Mouse (Mus musculus) cerebellum, adult 2 months (tissue): Measurements from ENCODE around the gene Rpp25l. TPM values are rescaled to one million over a fixed set of nuclear protein-coding genes. Genes with fewer than 3 reads are reported as not detected.

Experiments
- DNase-seq, 2 experiments: peaks; one replicate each; pipeline ENCODE4 v3.0.0; 2021
- H3K27ac ChIP-seq: fragments of 200-500 bp; 2 replicates; pipeline ENCODE4 v1.5.1; 2012; ENCODE audit warnings: low read length, control low read depth, inconsistent platforms; ENCODE audit not compliant: insufficient read depth
- H3K27me3 ChIP-seq: fragments of 200-500 bp; 2 replicates; pipeline ENCODE4 v1.6.1; 2012; ENCODE audit warnings: inconsistent platforms, mild to moderate bottlenecking, low read length, moderate library complexity; ENCODE audit not compliant: control insufficient read depth, insufficient read depth
- H3K4me1 ChIP-seq: fragments of 200-500 bp; 2 replicates; pipeline ENCODE4 v1.6.1; 2011; ENCODE audit warnings: low read length; ENCODE audit not compliant: control insufficient read depth, insufficient read depth
- H3K4me3 ChIP-seq: fragments of 200-500 bp; replicated peaks from 2 replicates; pipeline ENCODE3; 2011; ENCODE audit warnings: mild to moderate bottlenecking, low read depth, low read length, control low read depth; ENCODE audit not compliant: insufficient read depth
- CTCF ChIP-seq: fragments of 200-500 bp; IDR thresholded peaks from 2 replicates; pipeline ENCODE4 v1.5.1; 2011; ENCODE audit warnings: low read depth, mild to moderate bottlenecking, control low read depth, low read length, moderate library complexity, borderline replicate concordance; ENCODE audit not compliant: insufficient read depth
- POLR2A ChIP-seq: fragments of 200-500 bp; IDR thresholded peaks from 2 replicates; pipeline ENCODE4 v1.6.1; 2011; ENCODE audit warnings: low read length, control low read depth, borderline replicate concordance; ENCODE audit not compliant: insufficient read depth
- WGBS: fragments of 180-500 bp; shearing (Covaris S2); methylation state at CpG from one replicate; pipeline ENCODE4 v1.1.7; 2018; 5-methylcytosine and 5-hydroxymethylcytosine counted together
- polyA plus RNA-seq: library from polyadenylated mRNA; depleted of rRNA; stranded (reverse); fragments of >200 nt; gene quantifications from 2 replicates; pipeline ENCODE4 v1.2.3, GENCODE M21; 2012

The Rpp25l gene
- polyA plus RNA-seq, 1 experiment = 43.3 TPM

- H3K27me3 ChIP-seq = peaks cover 4% of the 10 kb centered on the region; the same call in 1 of the 2 replicates
- 2% methylated on average over 50 of the region's 50 CpGs for WGBS
- H3K4me1 ChIP-seq = 0 out of 2 replicates have a peak, but pooled peaks cover 3% of the 10 kb centered on the region
- no peak for DNase-seq
- no peak within 1 kb of the TSS for H3K27ac ChIP-seq
- H3K4me3 ChIP-seq = peak within 1 kb of the TSS; percentile 1
- TF ChIP-seq CTCF (no peak), POLR2A (no peak)
These were observed 17.9 kb upstream of the Rpp25l start, which contains the start of gene Arid3c for GRCm38 (mm10) chr4:41731052-41731765. Gene Arid3c, minus strand, starts transcription at chr4:41731142.

GRCm38 (mm10) chr4:41726826-41727621, 13.7 kb upstream of the Rpp25l start:
- no peak overlapping the region for H3K4me3 ChIP-seq
- no peak for TF ChIP-seq CTCF
- TF ChIP-seq POLR2A = no peak
- DNase-seq = no peak
- H3K27ac ChIP-seq = no peak overlapping the region
- 19% methylated on average over 20 of the region's 20 CpGs for WGBS
- peaks cover 4% of the 10 kb centered on the region; the same call in 1 of the 2 replicates for H3K27me3 ChIP-seq
- peaks cover 4% of the 10 kb centered on the region; the same call in 1 of the 2 replicates for H3K4me1 ChIP-seq

- Histone ChIP-seq H3K27me3 (no peaks in the 10 kb centered on the region), H3K4me1 (peaks cover 5% of the 10 kb centered on the region; the same call in 1 of the 2 replicates), H3K27ac (no peak within 1 kb of the TSS), H3K4me3 (peak within 1 kb of the TSS; percentile 80)
- 1% methylated on average over 27 of the region's 27 CpGs for WGBS
- no peak for TF ChIP-seq CTCF
- peak; percentile 95 for TF ChIP-seq POLR2A
- DNase-seq = peak; percentile 87 to 95
These were observed 9.6 kb upstream of the Rpp25l start, which contains the start of gene Dctn3 for GRCm38 (mm10) chr4:41722918-41723351. Gene Dctn3, minus strand, starts transcription at chr4:41723170.

DNA sequence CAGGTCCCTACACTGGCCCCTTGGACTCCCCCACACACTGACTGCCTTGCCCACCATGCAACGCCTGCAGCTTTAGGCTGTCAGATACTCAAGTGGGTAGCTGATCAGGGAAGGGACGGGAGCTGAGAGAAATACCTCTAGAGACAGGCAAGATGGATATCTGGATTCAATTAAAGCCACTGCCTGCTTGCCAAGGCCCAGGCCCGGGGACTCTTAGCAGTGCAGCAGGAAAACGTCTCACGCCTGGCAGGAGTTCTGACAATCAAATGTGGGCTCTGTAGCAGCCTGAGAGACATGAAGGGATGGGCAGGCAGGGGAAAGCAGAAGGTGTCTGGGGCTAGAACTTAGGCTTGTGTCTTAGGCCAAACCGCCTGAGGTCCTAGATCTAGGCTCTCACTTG, 3.5 kb upstream of the Rpp25l start:
- TF ChIP-seq POLR2A (no peak), CTCF (no peak)
- 60% methylated on average over 6 of the region's 6 CpGs for WGBS
- DNase-seq = no peak
- H3K4me3 ChIP-seq = no peak overlapping the region
- no peak overlapping the region for H3K27ac ChIP-seq
- H3K27me3 ChIP-seq = no peaks in the 10 kb centered on the region
- peaks cover 5% of the 10 kb centered on the region; the same call in 1 of the 2 replicates for H3K4me1 ChIP-seq

DNA sequence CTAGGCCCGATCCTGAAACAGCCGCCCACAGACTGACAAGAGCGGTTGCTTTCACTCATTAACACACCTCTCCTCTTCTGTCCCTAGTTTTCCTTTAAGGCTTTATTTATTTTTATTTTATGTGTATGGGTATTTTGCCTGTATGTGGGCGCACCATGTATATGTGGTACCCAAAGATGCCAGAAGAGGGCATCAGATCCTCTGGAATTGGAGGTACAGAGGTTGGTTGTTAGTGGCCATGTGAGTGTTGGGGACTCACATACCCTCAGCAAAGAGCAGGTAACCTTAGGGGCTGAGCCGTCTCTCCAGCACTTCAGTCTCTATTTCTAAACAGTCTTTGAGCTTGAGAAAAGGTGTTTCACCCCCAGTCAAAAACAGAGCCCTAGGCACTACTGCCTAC, 2.3 kb upstream of the Rpp25l start:
- DNase-seq = peak; percentile 54 to 57
- H3K4me3 ChIP-seq = no peak overlapping the region
- whole genome bisulfite sequencing = 82% methylated on average over 5 of the region's 5 CpGs
- H3K27me3 ChIP-seq = no peaks in the 10 kb centered on the region
- no peak overlapping the region for H3K27ac ChIP-seq
- TF ChIP-seq CTCF (peak; percentile 51; the same call in 1 of the 2 replicates), POLR2A (no peak)
- peaks cover 9% of the 10 kb centered on the region; the same call in 1 of the 2 replicates for H3K4me1 ChIP-seq

- 46% methylated on average over 8 of the region's 8 CpGs for WGBS
- Histone ChIP-seq H3K4me1 (peaks cover 9% of the 10 kb centered on the region; the same call in 1 of the 2 replicates), H3K4me3 (no peak overlapping the region), H3K27ac (no peak overlapping the region), H3K27me3 (no peaks in the 10 kb centered on the region)
- no peak for TF ChIP-seq POLR2A
- no peak for TF ChIP-seq CTCF
- DNase-seq = no peak
These were observed 1.7 kb upstream of the Rpp25l start for GRCm38 (mm10) chr4:41715082-41715481.

GRCm38 (mm10) chr4:41714276-41714675, 942 bp upstream of the Rpp25l start:
- Histone ChIP-seq H3K27me3 (no peaks in the 10 kb centered on the region), H3K27ac (no peak overlapping the region), H3K4me3 (peak overlapping the region; percentile 33), H3K4me1 (peaks cover 9% of the 10 kb centered on the region; the same call in 1 of the 2 replicates)
- DNase-seq = peak; percentile 79 to 82
- TF ChIP-seq CTCF (peak; percentile 87), POLR2A (no peak)
- WGBS = 6% methylated on average over 8 of the region's 8 CpGs
